Mouse (Mus musculus) liver, embryonic 14.5 days (tissue): Measurements from ENCODE around the gene Ccr4.

Experiments used
- CTCF ChIP-seq: IDR thresholded peaks from 2 replicates; pipeline ENCODE4 v1.5.1; 2016; ENCODE audit warnings: antibody characterized with exemption, low read depth, control low read depth
- EP300 ChIP-seq: IDR thresholded peaks from 2 replicates; pipeline ENCODE4 v1.6.1; 2016; ENCODE audit warnings: antibody characterized with exemption, low read depth

- no peak for TF ChIP-seq CTCF
- no peak for TF ChIP-seq EP300
These were observed 39.4 kb upstream of the Ccr4 start for GRCm38 (mm10) chr9:114543882-114544753.
